Mouse (Mus musculus) layer of hippocampus, adult 8-10 months (tissue): ENCODE results near the gene Tcaf3. TPM values are rescaled to one million over a fixed set of nuclear protein-coding genes. Genes with fewer than 3 reads are reported as not detected.

Source experiments
- DNase-seq, 2 experiments: peaks; one replicate each; pipeline ENCODE4 v3.0.0; 2022; ENCODE audit warnings: low spot score in 2 of 2
- total RNA-seq, 4 experiments: library from RNA; stranded (reverse); gene quantifications; 2 replicates each; pipeline ENCODE4 v1.2.4; 2022

The Tcaf3 gene
- total RNA-seq, 4 experiments from 2014 or later = not detected

DNA sequence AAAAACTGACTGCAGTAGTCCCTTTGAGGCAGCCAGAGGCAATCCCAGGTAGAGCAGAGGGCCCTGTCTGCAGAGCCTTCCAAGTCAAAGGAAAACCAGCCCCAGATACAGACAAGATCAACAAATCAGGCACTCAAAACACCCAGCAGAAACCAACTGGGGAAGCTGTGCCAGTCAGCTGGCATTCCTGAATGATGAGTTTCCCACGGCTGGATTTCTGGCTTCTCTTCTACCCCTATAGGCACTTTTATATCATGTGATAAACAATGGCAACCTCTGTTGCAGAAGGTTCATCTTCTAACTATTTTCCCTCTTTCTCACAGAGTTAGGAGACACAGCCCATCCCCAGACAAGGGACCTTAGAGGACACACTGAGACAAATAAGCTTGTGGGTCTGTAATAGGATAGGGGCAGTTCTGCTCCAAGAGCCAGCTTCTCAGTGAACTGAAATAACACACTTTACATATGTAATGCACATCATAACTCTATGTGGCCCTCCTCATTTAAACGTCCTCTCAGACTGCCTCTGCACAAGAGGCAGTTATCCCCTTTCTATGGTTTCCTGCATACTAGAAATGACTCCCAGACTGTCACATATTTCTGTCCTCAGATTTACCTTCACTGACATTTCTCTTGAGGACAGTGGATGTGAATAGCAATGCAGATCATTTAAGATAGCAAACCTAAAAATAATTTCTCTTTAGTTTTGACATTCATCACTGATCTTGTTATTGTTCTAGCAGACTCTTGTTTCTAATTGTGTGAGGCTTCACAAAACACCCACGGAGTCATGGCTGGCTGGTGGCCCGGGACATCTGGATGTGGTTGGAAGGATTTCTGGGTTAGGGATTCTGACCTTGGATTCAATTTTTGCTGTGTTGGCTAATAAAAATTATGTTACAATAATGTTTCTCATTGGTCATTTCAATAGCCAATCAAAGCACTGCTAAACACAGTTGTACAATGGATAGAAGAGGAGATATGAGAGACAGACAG is 55.2 kb downstream of the Tcaf3 start:
- no peak for DNase-seq

GRCm38 (mm10) chr6:42540681-42541080 is 56.8 kb downstream of the Tcaf3 start:
- no peak for DNase-seq

DNA sequence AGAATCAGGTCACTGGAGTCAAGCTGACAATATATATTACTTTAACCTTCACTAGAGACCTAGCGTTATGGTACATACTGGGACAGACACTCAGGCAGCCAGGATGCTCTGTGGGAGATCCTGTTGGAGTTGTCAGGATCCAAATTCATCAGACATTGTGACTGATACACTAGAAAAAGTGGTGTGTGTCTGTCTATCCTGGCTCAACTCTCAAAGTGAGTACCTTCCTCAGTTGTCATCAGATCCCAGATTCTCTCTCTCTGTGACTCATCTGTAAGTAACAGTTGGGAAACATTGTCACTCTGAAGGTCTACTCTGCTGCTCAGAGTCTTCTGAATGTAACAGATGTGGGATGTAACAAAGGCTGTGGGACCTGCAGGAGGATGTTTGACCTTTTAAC is 57.8 kb downstream of the Tcaf3 start:
- no peak for DNase-seq

Other genes with a start within 250 kb of the Tcaf3 start
- 10 to 100 TPM; 36.5 to 52.5 (median 44.5) TPM for gene Zyx, start 248.1 kb downstream of the Tcaf3 start, total RNA-seq
- under 1 TPM; 0.14 to 0.36 (median 0.15) TPM for gene Epha1, start 224.4 kb downstream of the Tcaf3 start, total RNA-seq
- not detected for gene Tas2r143, start 197.5 kb downstream of the Tcaf3 start, total RNA-seq
- under 1 TPM in 1 of 4 experiments, not detected in 3; 0.29 TPM for gene Tas2r135, start 192.3 kb downstream of the Tcaf3 start, total RNA-seq
- not detected for gene Tas2r126, start 163.2 kb downstream of the Tcaf3 start, total RNA-seq
- gene Olfr458, start 132.5 kb downstream of the Tcaf3 start, total RNA-seq = not detected
- not detected for gene Olfr457, start 121.4 kb downstream of the Tcaf3 start, total RNA-seq
- not detected for gene Olfr456, start 110.5 kb downstream of the Tcaf3 start, total RNA-seq
- not detected for gene Olfr455, start 50.1 kb downstream of the Tcaf3 start, total RNA-seq
- 1 to 10 TPM in 1 of 4 experiments, under 1 TPM in 3; 0.74 to 1.1 (median 0.89) TPM for gene Tcaf2, start 47.6 kb upstream of the Tcaf3 start, total RNA-seq
- gene Tcaf1, start 112.4 kb upstream of the Tcaf3 start, total RNA-seq = 100 to 1,000 TPM; 192 to 236 (median 213) TPM
- gene Olfr453, start 141.7 kb upstream of the Tcaf3 start, total RNA-seq = not detected
- gene Olfr38, start 158.7 kb upstream of the Tcaf3 start, total RNA-seq = not detected
- not detected for gene Olfr452, start 187.4 kb upstream of the Tcaf3 start, total RNA-seq
- not detected for gene Olfr450, start 214.2 kb upstream of the Tcaf3 start, total RNA-seq
- gene Olfr449, start 236.7 kb upstream of the Tcaf3 start, total RNA-seq = not detected